Mouse (Mus musculus) liver, adult 2 months (tissue): ENCODE results near the gene Skida1. TPM values are rescaled to one million over a fixed set of nuclear protein-coding genes. Genes with fewer than 3 reads are reported as not detected.

Experiments used
- DNase-seq: peaks from one replicate; pipeline ENCODE4 v3.0.0-alpha.2; 2011; ENCODE audit warnings: low read depth, low spot score; ENCODE audit errors: extremely low read depth
- H3K27ac ChIP-seq: fragments of 200-500 bp; replicated peaks from 2 replicates; pipeline ENCODE4 v1.5.1; 2012; ENCODE audit warnings: low read depth, mild to moderate bottlenecking, control low read depth, inconsistent platforms, low read length; ENCODE audit not compliant: insufficient read depth
- H3K27me3 ChIP-seq: fragments of 200-500 bp; 2 replicates; pipeline ENCODE4 v1.6.1; 2012; ENCODE audit warnings: mild to moderate bottlenecking, moderate library complexity, low read length, inconsistent platforms; ENCODE audit not compliant: control insufficient read depth, insufficient read depth
- H3K36me3 ChIP-seq: fragments of 200-500 bp; 2 replicates; pipeline ENCODE4 v1.6.1; 2012; ENCODE audit warnings: low read length, inconsistent platforms; ENCODE audit not compliant: control insufficient read depth, insufficient read depth
- H3K4me1 ChIP-seq: fragments of 200-500 bp; 2 replicates; pipeline ENCODE4 v1.6.1; 2011; ENCODE audit warnings: low read length; ENCODE audit not compliant: control insufficient read depth, insufficient read depth
- H3K4me3 ChIP-seq: fragments of 200-500 bp; 2 replicates; pipeline ENCODE4 v1.5.1; 2011; ENCODE audit warnings: low read depth, mild to moderate bottlenecking, control low read depth, low read length, moderate library complexity; ENCODE audit not compliant: insufficient read depth
- H3K79me2 ChIP-seq: fragments of 200-500 bp; 2 replicates; pipeline ENCODE4 v1.6.1; 2012; ENCODE audit warnings: inconsistent platforms, mild to moderate bottlenecking, low read length, moderate library complexity; ENCODE audit not compliant: control insufficient read depth, insufficient read depth
- H3K9ac ChIP-seq: fragments of 200-500 bp; 2 replicates; pipeline ENCODE4 v1.6.1; 2012; ENCODE audit warnings: low read depth, mild to moderate bottlenecking, control low read depth, inconsistent platforms, low read length
- CTCF ChIP-seq: fragments of 200-500 bp; IDR thresholded peaks from 2 replicates; pipeline ENCODE4 v1.5.1; 2011; ENCODE audit warnings: low read depth, low read length, control low read depth
- POLR2A ChIP-seq: fragments of 200-500 bp; IDR thresholded peaks from 2 replicates; pipeline ENCODE4 v1.6.1; 2011; ENCODE audit warnings: low read length, control low read depth; ENCODE audit not compliant: insufficient read depth; ENCODE audit errors: extremely low read depth
- WGBS: fragments of 180-500 bp; shearing (Covaris S2); methylation state at CpG from one replicate; pipeline ENCODE4 v1.1.7; 2018; 5-methylcytosine and 5-hydroxymethylcytosine counted together
- polyA plus RNA-seq: library from polyadenylated mRNA; depleted of rRNA; stranded (reverse); fragments of >200 nt; gene quantifications from 2 replicates; pipeline ENCODE4 v1.2.3, GENCODE M21; 2012
- total RNA-seq: library from RNA; depleted of rRNA; stranded (reverse); fragments of >200 nt; gene quantifications from 2 replicates; pipeline ENCODE4 v1.2.3, GENCODE M21; 2014

Gene Skida1
- total and polyA plus RNA-seq, 2 experiments, result 0.33 to 1.3 TPM

- Histone ChIP-seq H3K4me3 (no peak overlapping the region), H3K27me3 (no peaks in the 10 kb centered on the region), H3K9ac (no peak overlapping the region), H3K36me3 (no peaks in the 10 kb centered on the region), H3K4me1 (0 out of 2 replicates have a peak, but pooled peaks cover 3% of the 10 kb centered on the region), H3K79me2 (no peaks in the 10 kb centered on the region), H3K27ac (no peak overlapping the region)
- 64% methylated on average over 4 of the region's 4 CpGs for WGBS
- TF ChIP-seq CTCF (no peak), POLR2A (no peak)
- DNase-seq, result no peak
Observed at GRCm38 (mm10) chr2:18046186-18046585, 2.7 kb downstream of the Skida1 start.

- WGBS, result 83% methylated on average over 6 of the region's 6 CpGs
- Histone ChIP-seq H3K36me3 (no peaks in the 10 kb centered on the region), H3K4me1 (0 out of 2 replicates have a peak, but pooled peaks cover 3% of the 10 kb centered on the region), H3K9ac (no peak overlapping the region), H3K27ac (no peak overlapping the region), H3K27me3 (no peaks in the 10 kb centered on the region), H3K79me2 (no peaks in the 10 kb centered on the region), H3K4me3 (no peak overlapping the region)
- TF ChIP-seq CTCF (no peak), POLR2A (no peak)
- DNase-seq, result no peak
Observed at GRCm38 (mm10) chr2:18045781-18046181, 3.1 kb downstream of the Skida1 start.

GRCm38 (mm10) chr2:18045143-18045780 lies 3.6 kb downstream of the Skida1 start:
- H3K36me3 ChIP-seq, result no peaks in the 10 kb centered on the region
- H3K27me3 ChIP-seq, result 0 out of 2 replicates have a peak, but pooled peaks cover 2% of the 10 kb centered on the region
- WGBS, result 91% methylated on average over 7 of the region's 7 CpGs
- H3K4me1 ChIP-seq, result 0 out of 2 replicates have a peak, but pooled peaks cover 1% of the 10 kb centered on the region
- no peak overlapping the region for H3K4me3 ChIP-seq
- no peaks in the 10 kb centered on the region for H3K79me2 ChIP-seq
- TF ChIP-seq POLR2A (no peak), CTCF (no peak)
- no peak overlapping the region for H3K9ac ChIP-seq
- DNase-seq, result no peak
- no peak overlapping the region for H3K27ac ChIP-seq

DNA sequence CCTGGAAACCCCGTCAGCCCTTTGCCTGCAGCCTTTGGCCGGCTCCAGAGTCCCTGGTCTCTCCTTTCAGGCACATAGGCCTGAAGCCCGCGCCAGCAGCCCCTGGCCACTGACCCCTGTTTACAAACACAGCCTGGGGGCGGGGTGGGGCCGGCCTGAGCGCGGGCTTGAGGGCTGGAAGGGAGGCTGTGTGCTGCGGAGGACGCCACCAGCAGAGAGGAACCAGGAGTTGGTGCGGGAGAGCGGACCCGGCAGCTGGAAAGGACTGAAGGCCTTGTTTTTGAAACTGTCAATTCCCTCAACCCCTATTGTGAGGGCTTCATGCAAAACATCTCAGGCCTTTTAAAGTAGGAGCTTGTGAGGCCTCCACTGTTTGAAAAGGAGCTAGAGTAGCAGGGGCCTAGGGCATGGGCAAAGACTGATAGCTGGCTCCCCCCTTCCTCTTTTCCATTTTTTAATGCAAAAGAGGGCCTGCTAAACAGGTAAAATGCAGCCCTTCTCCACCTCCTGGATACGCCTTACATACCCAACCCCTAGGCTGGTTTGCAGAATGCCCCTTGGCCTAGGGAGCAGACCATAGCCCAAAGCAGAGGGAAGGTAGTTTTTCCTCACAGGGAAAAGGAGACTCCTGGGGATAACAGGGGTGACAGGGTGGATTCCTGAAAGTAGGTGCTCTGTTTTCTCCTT lies 7.5 kb downstream of the Skida1 start:
- H3K27ac ChIP-seq, result no peak overlapping the region
- H3K4me3 ChIP-seq, result no peak overlapping the region
- H3K9ac ChIP-seq, result no peak overlapping the region
- H3K36me3 ChIP-seq, result no peaks in the 10 kb centered on the region
- peaks cover 9% of the 10 kb centered on the region; the same call in 1 of the 2 replicates for H3K27me3 ChIP-seq
- whole genome bisulfite sequencing, result 77% methylated on average over 14 of the region's 14 CpGs
- DNase-seq, result no peak
- H3K4me1 ChIP-seq, result no peaks in the 10 kb centered on the region
- TF ChIP-seq CTCF, result no peak
- TF ChIP-seq POLR2A, result no peak
- H3K79me2 ChIP-seq, result no peaks in the 10 kb centered on the region

DNA sequence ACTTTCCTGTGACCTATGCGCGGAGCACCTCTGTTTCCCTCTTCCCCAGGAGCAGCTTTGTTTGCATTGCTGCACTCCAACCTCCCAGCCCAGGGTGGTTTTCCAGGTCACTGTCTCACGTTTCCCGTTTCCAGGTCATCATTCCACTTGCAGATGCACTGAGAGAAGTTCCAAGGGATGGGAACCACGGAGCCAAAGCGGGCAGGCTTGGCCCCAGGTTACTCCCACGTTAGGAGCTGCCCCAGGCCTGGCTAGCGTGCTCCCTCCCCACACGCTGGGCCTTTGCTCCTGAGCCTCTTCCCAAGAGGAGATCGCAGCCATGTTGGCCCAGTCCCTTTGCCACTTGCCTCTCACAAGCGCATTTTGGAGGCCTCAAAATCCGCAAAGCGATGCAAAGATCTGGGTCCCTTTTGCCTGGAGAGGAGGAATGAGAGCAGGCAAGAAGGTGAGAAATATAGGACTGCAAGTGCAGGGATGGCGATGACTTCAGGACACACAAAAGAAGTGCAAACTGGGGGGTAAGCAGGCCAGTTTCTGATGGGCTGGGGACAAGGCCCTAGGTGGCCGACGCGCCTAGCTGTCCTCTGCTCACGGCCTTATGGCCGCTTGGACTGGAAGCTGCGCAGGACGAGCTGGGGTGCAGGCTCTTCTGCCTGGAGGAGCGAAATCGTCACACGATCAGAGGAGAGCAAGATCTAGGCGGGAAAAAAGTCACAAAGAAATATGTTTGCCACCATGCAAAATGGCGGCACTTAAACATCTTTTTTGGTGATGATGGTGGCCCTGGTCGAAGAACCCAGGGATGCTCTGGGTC lies 8.3 kb downstream of the Skida1 start:
- Histone ChIP-seq H3K4me1 (no peaks in the 10 kb centered on the region), H3K36me3 (no peaks in the 10 kb centered on the region), H3K27me3 (peaks cover 9% of the 10 kb centered on the region; the same call in 1 of the 2 replicates), H3K79me2 (no peaks in the 10 kb centered on the region), H3K4me3 (no peak overlapping the region), H3K27ac (no peak overlapping the region), H3K9ac (no peak overlapping the region)
- DNase-seq, result no peak
- TF ChIP-seq CTCF (no peak), POLR2A (no peak)
- WGBS, result 85% methylated on average over 27 of the region's 27 CpGs
